Mouse (Mus musculus) forebrain, embryonic 13.5 days (tissue): ENCODE results near the gene Olfr497. TPM values are rescaled to one million over a fixed set of nuclear protein-coding genes. Genes with fewer than 3 reads are reported as not detected.

Source experiments
- ATAC-seq: fragments of 200-750 bp; cut with Nextera tagmentation; 2 replicates; pipeline ENCODE4 v1.8.0; 2017
- H3K27ac ChIP-seq: fragments of 300-500 bp; sonication (generic); 2 replicates; pipeline ENCODE4 v1.5.1; 2015; ENCODE audit warnings: inconsistent platforms, mild to moderate bottlenecking, moderate library complexity
- H3K27me3 ChIP-seq: fragments of 300-500 bp; sonication (generic); 2 replicates; pipeline ENCODE4 v1.6.1; 2015; ENCODE audit warnings: mild to moderate bottlenecking, inconsistent platforms
- H3K36me3 ChIP-seq: fragments of 300-500 bp; sonication (generic); 2 replicates; pipeline ENCODE4 v1.6.1; 2015; ENCODE audit warnings: mild to moderate bottlenecking, inconsistent platforms; ENCODE audit not compliant: poor library complexity, severe bottlenecking
- H3K4me1 ChIP-seq: fragments of 300-500 bp; sonication (generic); 2 replicates; pipeline ENCODE4 v1.6.1; 2015; ENCODE audit warnings: inconsistent platforms
- H3K4me2 ChIP-seq: fragments of 300-500 bp; sonication (generic); 2 replicates; pipeline ENCODE4 v1.6.1; 2015; ENCODE audit warnings: inconsistent platforms, mild to moderate bottlenecking, moderate library complexity
- H3K4me3 ChIP-seq: fragments of 300-500 bp; sonication (generic); 2 replicates; pipeline ENCODE4 v1.5.1; 2015; ENCODE audit warnings: mild to moderate bottlenecking, inconsistent platforms
- H3K9ac ChIP-seq: fragments of 300-500 bp; sonication (generic); 2 replicates; pipeline ENCODE4 v1.6.1; 2015; ENCODE audit warnings: mild to moderate bottlenecking, inconsistent platforms
- H3K9me3 ChIP-seq: fragments of 300-500 bp; sonication (generic); replicated peaks from 2 replicates; pipeline ENCODE4 v1.6.1; 2016; ENCODE audit warnings: inconsistent platforms
- WGBS: fragments of 180-500 bp; shearing (Covaris S2); methylation state at CpG from one replicate; pipeline ENCODE4 v1.1.7; 2015; 5-methylcytosine and 5-hydroxymethylcytosine counted together
- polyA plus RNA-seq: library from polyadenylated mRNA; unstranded; fragments of >200 nt; fragmentation: Nextera tagmentation; extraction: Ambion mirVana; gene quantifications from 2 replicates; pipeline ENCODE4 v1.2.1, GENCODE M21; 2015

Olfr497 gene
- polyA plus RNA-seq = not detected in 2 replicates

DNA sequence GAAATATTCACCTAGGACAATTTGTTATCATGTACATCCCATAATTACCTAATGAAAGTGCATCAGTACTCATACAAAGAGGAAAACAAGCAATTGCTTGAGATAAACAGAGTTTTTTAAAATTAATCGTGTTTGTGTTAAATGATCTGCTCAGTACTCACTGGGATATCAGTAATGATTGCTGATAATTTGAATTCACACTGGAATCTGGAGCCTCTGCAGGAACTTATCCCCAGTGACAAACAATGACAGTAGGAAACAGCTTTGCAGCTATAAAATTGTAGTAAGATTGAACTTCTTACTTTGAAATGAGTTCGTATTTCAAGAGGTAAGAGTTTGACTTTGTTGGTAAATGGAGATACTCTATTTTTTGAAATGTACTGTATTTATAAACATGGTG, at the start of gene Olfr497:
TSS of gene Olfr497 (plus strand) at position 301 of the 400 bp plus-strand sequence.
- no peaks in the 10 kb centered on the region for H3K36me3 ChIP-seq
- no peak within 1 kb of the TSS for H3K9ac ChIP-seq
- no peak within 1 kb of the TSS for H3K4me2 ChIP-seq
- no peaks in the 10 kb centered on the region for H3K27me3 ChIP-seq
- no peaks in the 10 kb centered on the region for H3K9me3 ChIP-seq
- H3K4me1 ChIP-seq = no peaks in the 10 kb centered on the region
- no peak within 1 kb of the TSS for H3K4me3 ChIP-seq
- WGBS = 87% methylated on average over 2 of the region's 2 CpGs
- H3K27ac ChIP-seq = no peak within 1 kb of the TSS
- no peak for ATAC-seq

- no peak within 1 kb of the TSS for H3K4me3 ChIP-seq
- H3K36me3 ChIP-seq = no peaks in the 10 kb centered on the region
- no peaks in the 10 kb centered on the region for H3K27me3 ChIP-seq
- no peak within 1 kb of the TSS for H3K9ac ChIP-seq
- no peak within 1 kb of the TSS for H3K27ac ChIP-seq
- no peak for ATAC-seq
- no peak within 1 kb of the TSS for H3K4me2 ChIP-seq
- no peaks in the 10 kb centered on the region for H3K9me3 ChIP-seq
- WGBS = 76% methylated on average over 1 of the region's 1 CpGs
- H3K4me1 ChIP-seq = no peaks in the 10 kb centered on the region
These were observed 27.4 kb upstream of the Olfr497 start, which contains the start of gene Olfr495 for GRCm38 (mm10) chr7:108392867-108393266. Gene Olfr495, plus strand, starts transcription at chr7:108393167.

- Histone ChIP-seq H3K4me3 (no peak within 1 kb of the TSS), H3K27ac (no peak within 1 kb of the TSS), H3K9me3 (no peaks in the 10 kb centered on the region), H3K9ac (no peak within 1 kb of the TSS), H3K4me1 (no peaks in the 10 kb centered on the region), H3K36me3 (no peaks in the 10 kb centered on the region), H3K4me2 (no peak within 1 kb of the TSS), H3K27me3 (no peaks in the 10 kb centered on the region)
- 96% methylated on average over 1 of the region's 1 CpGs for WGBS
- no peak for ATAC-seq
These were observed 44.8 kb downstream of the Olfr497 start, which contains the start of gene Olfr498 for GRCm38 (mm10) chr7:108465026-108465425. Gene Olfr498, plus strand, starts transcription at chr7:108465326.

Other genes starting within 250 kb of the Olfr497 start
- not detected in 2 replicates for gene Olfr486, start 247.7 kb upstream of the Olfr497 start, polyA plus RNA-seq
- gene Olfr487, start 205.8 kb upstream of the Olfr497 start, polyA plus RNA-seq = not detected in 2 replicates
- not detected in 2 replicates for gene Olfr488, start 162.1 kb upstream of the Olfr497 start, polyA plus RNA-seq
- gene Olfr490, start 131.5 kb upstream of the Olfr497 start, polyA plus RNA-seq = not detected in 2 replicates
- gene Olfr491, start 107.0 kb upstream of the Olfr497 start, polyA plus RNA-seq = not detected in 2 replicates
- not detected in 2 replicates for gene Olfr492, start 96.7 kb upstream of the Olfr497 start, polyA plus RNA-seq
- not detected in 2 replicates for gene Olfr493, start 73.4 kb upstream of the Olfr497 start, polyA plus RNA-seq
- not detected in 2 replicates for gene Olfr494, start 55.1 kb upstream of the Olfr497 start, polyA plus RNA-seq
- not detected in 2 replicates for gene Olfr495, start 27.3 kb upstream of the Olfr497 start, polyA plus RNA-seq
- not detected in 2 replicates for gene Olfr498, start 44.9 kb downstream of the Olfr497 start, polyA plus RNA-seq
- gene Olfr502, start 104.6 kb downstream of the Olfr497 start, polyA plus RNA-seq = not detected in 2 replicates
- not detected in 2 replicates for gene Olfr503, start 124.1 kb downstream of the Olfr497 start, polyA plus RNA-seq
- not detected in 2 replicates for gene Olfr504, start 145.4 kb downstream of the Olfr497 start, polyA plus RNA-seq
- gene Olfr506, start 190.4 kb downstream of the Olfr497 start, polyA plus RNA-seq = not detected in 2 replicates
- not detected in 2 replicates for gene Olfr507, start 201.4 kb downstream of the Olfr497 start, polyA plus RNA-seq
- not detected in 2 replicates for gene Olfr508, start 209.6 kb downstream of the Olfr497 start, polyA plus RNA-seq
- not detected in 2 replicates for gene Olfr509, start 231.5 kb downstream of the Olfr497 start, polyA plus RNA-seq
- gene Olfr510, start 246.0 kb downstream of the Olfr497 start, polyA plus RNA-seq = not detected in 2 replicates